In the genomic region with DNA sequence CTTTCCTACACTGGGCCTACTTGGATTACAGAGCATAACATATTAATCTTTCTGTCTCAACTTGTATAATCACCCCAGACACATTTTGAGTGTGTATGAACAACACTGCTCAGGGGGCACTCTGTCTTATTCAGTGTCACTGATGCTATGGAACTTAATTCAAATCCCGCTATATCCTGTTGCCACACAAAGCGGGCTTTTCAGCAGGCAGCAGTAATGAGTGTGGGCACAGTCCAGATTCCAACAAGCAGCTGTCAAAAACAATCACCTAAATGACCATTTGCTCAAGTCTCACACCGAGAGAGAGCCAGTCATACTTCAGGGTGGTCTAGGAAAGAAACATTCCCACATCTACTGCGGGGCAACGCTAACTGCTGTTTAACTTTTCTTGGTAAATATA, we compare ENCODE assay signal across 10 mouse cellular contexts. TPM values are rescaled to one million over a fixed set of nuclear protein-coding genes. Genes with fewer than 3 reads are reported as not detected.
DNase-seq lines count a peak whose midpoint lies in the region; ATAC-seq and TF ChIP-seq lines count a peak whose summit lies in the region.
"Had no signal": no experiment of that assay in that cellular context is flagged by ENCODE, and none has a peak within 500 bp of the region (broad histone marks: within the 10 kb centered on the region; RNA-seq: fewer than 3 reads in every experiment).

No protein-coding gene starts in this region.

- H3K4me1 ChIP-seq in heart, embryonic 13.5 days, result peaks cover 47% of the 10 kb centered on the region
- H3K4me1 ChIP-seq in bone marrow macrophage, adult 2 months (ENCODE audit: control insufficient read depth, insufficient read depth, low read length), result peaks cover 22% of the 10 kb centered on the region
- H3K4me1 ChIP-seq in hindbrain, embryonic 13.5 days (replicated peaks), result peaks cover 34% of the 10 kb centered on the region
- H3K4me1 ChIP-seq in midbrain, embryonic 11.5 days (ENCODE audit: control insufficient read depth, insufficient read depth, low read length), result peaks cover 12% of the 10 kb centered on the region

- TF ChIP-seq POLR2A in bone marrow macrophage, adult 2 months (IDR thresholded peaks at IDR 0.05; ENCODE audit: borderline replicate concordance, low read depth, low read length), result no peak

- no peaks in the 10 kb centered on the region for H3K27me3 ChIP-seq in heart, embryonic 13.5 days (replicated peaks)
- peaks cover 2% of the 10 kb centered on the region; the same call in 1 of the 2 replicates for H3K27me3 ChIP-seq in hindbrain, embryonic 13.5 days
- H3K27me3 ChIP-seq in midbrain, embryonic 11.5 days (ENCODE audit: control insufficient read depth, insufficient read depth, low read length), result no peaks in the 10 kb centered on the region

- no peak for DNase-seq in heart, adult 11 months
- peak; percentile 73 for DNase-seq in midbrain, embryonic 11.5 days (ENCODE audit: low spot score, missing footprints)
- no peak for DNase-seq in cerebellum, adult 8-10 months
- DNase-seq in right cerebral cortex, postnatal 4 days, result no peak
- DNase-seq: gastrocnemius, postnatal 14 days; thymus, postnatal 25 days had no signal

- H3K4me2 ChIP-seq in heart, embryonic 13.5 days, result peak overlapping the region; percentile 90
- H3K4me2 ChIP-seq in hindbrain, embryonic 13.5 days, result peak overlapping the region; percentile 74
- peak overlapping the region; percentile 88; the same call in 1 of the 2 replicates for H3K4me2 ChIP-seq in midbrain, embryonic 11.5 days

- ATAC-seq in heart, embryonic 13.5 days (ENCODE audit: extremely low read depth, insufficient number of reproducible peaks, low FRiP score, low TSS enrichment), result no peak
- ATAC-seq in hindbrain, embryonic 13.5 days (ENCODE audit: low FRiP score), result no peak
- no peak for ATAC-seq in midbrain, embryonic 11.5 days (ENCODE audit: low FRiP score)
- ATAC-seq in erythroblast, adult 5-6 weeks (replicated peaks; ENCODE audit: low FRiP score, poor library complexity, severe bottlenecking), result no peak

- 66% methylated on average over 5 of the region's 5 CpGs for WGBS in heart, embryonic 13.5 days
- 37% methylated on average over 5 of the region's 5 CpGs for WGBS in hindbrain, embryonic 13.5 days
- WGBS in midbrain, embryonic 11.5 days, result 62% methylated on average over 5 of the region's 5 CpGs

- H3K9me3 ChIP-seq in heart, embryonic 13.5 days, result no peaks in the 10 kb centered on the region
- no peaks in the 10 kb centered on the region for H3K9me3 ChIP-seq in hindbrain, embryonic 13.5 days
- no peaks in the 10 kb centered on the region for H3K9me3 ChIP-seq in midbrain, embryonic 11.5 days (ENCODE audit: control insufficient read depth, low read length)

- H3K9ac ChIP-seq in heart, embryonic 13.5 days, result peak overlapping the region; percentile 98
- H3K9ac ChIP-seq in hindbrain, embryonic 13.5 days, result no peak overlapping the region; the same call in 1 of the 2 replicates
- H3K9ac ChIP-seq in midbrain, embryonic 11.5 days (ENCODE audit: low read length), result no peak overlapping the region

- no peak for TF ChIP-seq CTCF in bone marrow macrophage, adult 2 months (IDR thresholded peaks at IDR 0.05; ENCODE audit: low read depth, low read length)

- H3K4me3 ChIP-seq in heart, embryonic 13.5 days, result peak overlapping the region; percentile 91
- peak overlapping the region; percentile 100; the same call in 1 of the 2 replicates for H3K4me3 ChIP-seq in bone marrow macrophage, adult 2 months (ENCODE audit: insufficient read depth, low read length)
- peak overlapping the region; percentile 90 for H3K4me3 ChIP-seq in hindbrain, embryonic 13.5 days
- no peak overlapping the region for H3K4me3 ChIP-seq in midbrain, embryonic 11.5 days (ENCODE audit: low read depth, low read length)

- no peaks in the 10 kb centered on the region for H3K36me3 ChIP-seq in heart, embryonic 13.5 days
- no peaks in the 10 kb centered on the region for H3K36me3 ChIP-seq in hindbrain, embryonic 13.5 days
- no peaks in the 10 kb centered on the region for H3K36me3 ChIP-seq in midbrain, embryonic 11.5 days (ENCODE audit: control insufficient read depth, insufficient read depth, low read length)

- no peak overlapping the region for H3K27ac ChIP-seq in heart, embryonic 13.5 days (replicated peaks)
- H3K27ac ChIP-seq in bone marrow macrophage, adult 2 months (ENCODE audit: insufficient read depth, low read depth, low read length), result no peak overlapping the region
- no peak overlapping the region for H3K27ac ChIP-seq in hindbrain, embryonic 13.5 days
- H3K27ac ChIP-seq in midbrain, embryonic 11.5 days (ENCODE audit: low read depth, low read length), result no peak overlapping the region

RNA-seq across cellular contexts. Expression of gene Zfp704, which starts 2.2 kb away (rescaled TPM):
- 6.2 and 6.5 TPM in 2 replicates for polyA plus RNA-seq in heart, embryonic 13.5 days (2015; fragmentation: Nextera tagmentation; extraction: Ambion mirVana)
- 10.5 TPM in 2 replicates for polyA plus RNA-seq in bone marrow macrophage, adult 2 months (2012; ENCODE audit: insufficient read depth, insufficient read length, missing spikeins)
- 8.5 and 8.7 TPM in 2 replicates for polyA plus RNA-seq in hindbrain, embryonic 13.5 days (2015; fragmentation: Nextera tagmentation; extraction: Ambion mirVana)
- polyA plus RNA-seq in midbrain, embryonic 11.5 days (2014; fragmentation: Nextera tagmentation; extraction: Ambion mirVana), result 4.5 and 5.5 TPM in 2 replicates
- 1.5 and 1.9 TPM in 2 replicates for total RNA-seq in erythroblast, adult 5-6 weeks (2015; ENCODE audit: low replicate concordance)
- 2.2 and 2.3 TPM in 2 replicates for total RNA-seq in erythroblast, adult 5-6 weeks (2017; ENCODE audit: low replicate concordance)
